Mouse (Mus musculus) lung, embryonic 16.5 days (tissue): ENCODE results near the gene Ccdc149. TPM values are rescaled to one million over a fixed set of nuclear protein-coding genes. Genes with fewer than 3 reads are reported as not detected.

Source experiments
- ATAC-seq: fragments of 200-750 bp; cut with Nextera tagmentation; 2 replicates; pipeline ENCODE4 v1.8.0; 2017; ENCODE audit warnings: low read depth, mild to moderate bottlenecking, moderate library complexity
- H3K27ac ChIP-seq: fragments of 300-500 bp; sonication (generic); 2 replicates; pipeline ENCODE4 v1.5.1; 2014; ENCODE audit warnings: mild to moderate bottlenecking, control low read depth, low read length
- H3K27me3 ChIP-seq: fragments of 300-500 bp; sonication (generic); 2 replicates; pipeline ENCODE4 v1.6.1; 2014; ENCODE audit warnings: low read depth, low read length, mixed read lengths; ENCODE audit not compliant: control insufficient read depth, insufficient read depth
- H3K36me3 ChIP-seq: fragments of 300-500 bp; sonication (generic); 2 replicates; pipeline ENCODE4 v1.6.1; 2014; ENCODE audit warnings: low read length; ENCODE audit not compliant: control insufficient read depth, insufficient read depth
- H3K4me1 ChIP-seq: fragments of 300-500 bp; sonication (generic); replicated peaks from 2 replicates; pipeline ENCODE4 v1.6.1; 2014; ENCODE audit warnings: low read length, mixed read lengths; ENCODE audit not compliant: control insufficient read depth, insufficient read depth
- H3K4me2 ChIP-seq: fragments of 300-500 bp; sonication (generic); 2 replicates; pipeline ENCODE4 v1.6.1; 2014; ENCODE audit warnings: low read depth, low read length, control low read depth
- H3K4me3 ChIP-seq: fragments of 300-500 bp; sonication (generic); 2 replicates; pipeline ENCODE4 v1.5.1; 2014; ENCODE audit warnings: mild to moderate bottlenecking, low read length, control low read depth
- H3K9ac ChIP-seq: fragments of 300-500 bp; sonication (generic); 2 replicates; pipeline ENCODE4 v1.6.1; 2014; ENCODE audit warnings: low read length, control low read depth
- H3K9me3 ChIP-seq: fragments of 300-500 bp; sonication (generic); 2 replicates; pipeline ENCODE4 v1.6.1; 2016; ENCODE audit warnings: low read length; ENCODE audit not compliant: control insufficient read depth
- WGBS: fragments of 180-500 bp; shearing (Covaris S2); extraction: QIAGEN DNeasy Blood & Tissue Kit; methylation state at CpG from one replicate; pipeline ENCODE4 v1.1.7; 2014; 5-methylcytosine and 5-hydroxymethylcytosine counted together
- polyA plus RNA-seq: library from polyadenylated mRNA; unstranded; fragments of >200 nt; fragmentation: Nextera tagmentation; extraction: Ambion mirVana; gene quantifications from 2 replicates; pipeline ENCODE4 v1.2.1, GENCODE M21; 2015

Gene Ccdc149
- polyA plus RNA-seq, 1 experiment from 2014 or later = 2.7 TPM

GRCm38 (mm10) chr5:52367866-52368840 is 103.2 kb downstream of the Ccdc149 start:
- peak overlapping the region; percentile 29 for H3K4me3 ChIP-seq
- no peaks in the 10 kb centered on the region for H3K9me3 ChIP-seq
- H3K4me2 ChIP-seq = peak overlapping the region; percentile 41; the same call in 1 of the 2 replicates
- H3K27me3 ChIP-seq = no peaks in the 10 kb centered on the region; the same call in 1 of the 2 replicates
- no peak overlapping the region for H3K9ac ChIP-seq
- WGBS = 48% methylated on average over 63 of the region's 63 CpGs
- H3K36me3 ChIP-seq = no peaks in the 10 kb centered on the region
- no peak overlapping the region for H3K27ac ChIP-seq
- H3K4me1 ChIP-seq = peaks cover 7% of the 10 kb centered on the region
- no peak for ATAC-seq

- Histone ChIP-seq H3K4me1 (peaks cover 7% of the 10 kb centered on the region), H3K4me2 (no peak overlapping the region), H3K9ac (no peak overlapping the region), H3K9me3 (no peaks in the 10 kb centered on the region), H3K27me3 (no peaks in the 10 kb centered on the region; the same call in 1 of the 2 replicates), H3K36me3 (no peaks in the 10 kb centered on the region), H3K4me3 (no peak overlapping the region), H3K27ac (no peak overlapping the region)
- no peak for ATAC-seq
- 72% methylated on average over 2 of the region's 2 CpGs for WGBS
Measured at GRCm38 (mm10) chr5:52366661-52367060, 104.7 kb downstream of the Ccdc149 start.

GRCm38 (mm10) chr5:52365930-52366329 is 105.4 kb downstream of the Ccdc149 start:
- H3K36me3 ChIP-seq = no peaks in the 10 kb centered on the region
- H3K9me3 ChIP-seq = no peaks in the 10 kb centered on the region
- H3K9ac ChIP-seq = no peak overlapping the region
- H3K4me1 ChIP-seq = peaks cover 7% of the 10 kb centered on the region
- no peak overlapping the region for H3K27ac ChIP-seq
- H3K4me2 ChIP-seq = no peak overlapping the region
- no peak overlapping the region for H3K4me3 ChIP-seq
- no peak for ATAC-seq
- 85% methylated on average over 5 of the region's 5 CpGs for WGBS
- H3K27me3 ChIP-seq = no peaks in the 10 kb centered on the region; the same call in 1 of the 2 replicates

GRCm38 (mm10) chr5:52364521-52364920 is 106.8 kb downstream of the Ccdc149 start:
- WGBS = 55% methylated on average over 5 of the region's 5 CpGs
- Histone ChIP-seq H3K9me3 (no peaks in the 10 kb centered on the region), H3K4me2 (no peak overlapping the region), H3K4me3 (no peak overlapping the region), H3K9ac (no peak overlapping the region), H3K4me1 (peaks cover 15% of the 10 kb centered on the region), H3K27me3 (no peaks in the 10 kb centered on the region; the same call in 1 of the 2 replicates), H3K27ac (no peak overlapping the region), H3K36me3 (no peaks in the 10 kb centered on the region)
- ATAC-seq = no peak

- H3K36me3 ChIP-seq = no peaks in the 10 kb centered on the region
- H3K4me2 ChIP-seq = peak within 1 kb of the TSS; percentile 4; the same call in 1 of the 2 replicates
- 16% methylated on average over 11 of the region's 11 CpGs for WGBS
- no peak within 1 kb of the TSS for H3K4me3 ChIP-seq
- ATAC-seq = peak; percentile 82
- no peaks in the 10 kb centered on the region for H3K9me3 ChIP-seq
- no peaks in the 10 kb centered on the region; the same call in 1 of the 2 replicates for H3K27me3 ChIP-seq
- H3K9ac ChIP-seq = no peak within 1 kb of the TSS
- peaks cover 15% of the 10 kb centered on the region for H3K4me1 ChIP-seq
- no peak within 1 kb of the TSS for H3K27ac ChIP-seq
Measured at GRCm38 (mm10) chr5:52363468-52364150, 107.7 kb downstream of the Ccdc149 start, which contains the start of gene Sod3. Gene Sod3, plus strand, starts transcription at chr5:52363791.

GRCm38 (mm10) chr5:52362776-52363467 is 108.4 kb downstream of the Ccdc149 start:
- Histone ChIP-seq H3K4me1 (peaks cover 15% of the 10 kb centered on the region), H3K27me3 (no peaks in the 10 kb centered on the region), H3K36me3 (no peaks in the 10 kb centered on the region), H3K9me3 (no peaks in the 10 kb centered on the region), H3K9ac (no peak overlapping the region), H3K4me2 (no peak overlapping the region), H3K27ac (no peak overlapping the region), H3K4me3 (no peak overlapping the region)
- 62% methylated on average over 6 of the region's 6 CpGs for WGBS
- ATAC-seq = no peak

GRCm38 (mm10) chr5:52360286-52361049 is 110.9 kb downstream of the Ccdc149 start:
- Histone ChIP-seq H3K9ac (no peak overlapping the region), H3K9me3 (no peaks in the 10 kb centered on the region), H3K4me2 (peak overlapping the region; percentile 34; the same call in 1 of the 2 replicates), H3K36me3 (no peaks in the 10 kb centered on the region), H3K27ac (no peak overlapping the region; the same call in 1 of the 2 replicates), H3K4me1 (peaks cover 15% of the 10 kb centered on the region), H3K4me3 (peak overlapping the region; percentile 4; the same call in 1 of the 2 replicates), H3K27me3 (no peaks in the 10 kb centered on the region)
- ATAC-seq = peak; percentile 46
- WGBS = 52% methylated on average over 21 of the region's 21 CpGs

- H3K36me3 ChIP-seq = no peaks in the 10 kb centered on the region
- H3K27me3 ChIP-seq = no peaks in the 10 kb centered on the region
- peaks cover 8% of the 10 kb centered on the region for H3K4me1 ChIP-seq
- WGBS = 62% methylated on average over 6 of the region's 6 CpGs
- no peaks in the 10 kb centered on the region for H3K9me3 ChIP-seq
- H3K4me2 ChIP-seq = no peak overlapping the region
- no peak overlapping the region for H3K9ac ChIP-seq
- ATAC-seq = no peak
- no peak overlapping the region for H3K27ac ChIP-seq
- no peak overlapping the region for H3K4me3 ChIP-seq
Measured at GRCm38 (mm10) chr5:52358120-52358519, 113.2 kb downstream of the Ccdc149 start.
